Mouse (Mus musculus): ENCODE measurements around the gene Lmod2.

Lmod2 gene

DNA sequence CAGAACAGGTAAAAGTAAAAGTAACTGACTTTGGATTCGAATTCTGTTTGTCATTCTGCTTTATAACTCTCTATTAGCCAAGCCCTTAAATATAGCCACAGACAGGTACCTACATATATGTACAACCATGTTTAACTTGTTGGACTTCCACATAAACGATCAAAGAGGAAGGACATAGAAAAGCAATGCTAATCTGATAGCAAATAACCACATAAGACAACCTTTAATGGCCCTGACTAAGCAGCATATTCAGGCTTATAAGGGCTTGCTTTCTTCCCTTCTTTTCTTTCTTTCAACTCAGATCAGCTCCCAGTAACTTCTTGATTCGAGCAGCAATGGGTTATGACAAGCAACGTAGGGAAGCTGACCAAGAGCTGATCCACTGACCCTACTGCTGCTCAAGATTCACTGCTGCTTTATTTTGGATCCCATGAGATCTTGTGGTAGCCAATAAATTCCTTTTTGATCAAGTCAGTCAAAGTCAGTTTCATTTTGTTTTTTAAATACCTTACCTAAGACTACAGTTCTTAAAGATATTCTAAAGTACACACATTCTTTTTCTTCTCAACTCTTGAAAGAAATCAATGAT lies 49.6 kb downstream of the Lmod2 start:
- no peak for TF ChIP-seq GATA4 (IDR thresholded peaks at IDR 0.05; ENCODE audit: insufficient replicate concordance, low read length)

DNA sequence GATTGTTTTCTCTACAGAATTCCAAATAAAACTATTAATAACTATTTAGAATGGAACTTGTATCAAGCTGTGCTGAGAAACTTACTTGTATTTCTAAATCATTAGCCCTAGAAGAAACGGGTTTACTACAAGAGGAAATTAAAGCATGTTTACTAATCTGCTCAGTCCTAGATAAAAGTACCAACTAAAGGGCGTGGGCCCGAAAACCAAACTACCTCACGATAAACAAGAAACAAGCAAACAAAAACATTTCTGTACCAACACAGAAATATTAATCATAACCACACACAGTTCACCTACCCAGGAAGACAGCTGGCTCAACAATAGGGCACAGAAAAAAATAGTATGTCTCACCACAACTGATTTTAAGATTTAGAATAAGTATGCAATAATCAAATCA lies 50.8 kb downstream of the Lmod2 start:
- TF ChIP-seq GATA4 (IDR thresholded peaks at IDR 0.05; ENCODE audit: insufficient replicate concordance, low read length): no peak

DNA sequence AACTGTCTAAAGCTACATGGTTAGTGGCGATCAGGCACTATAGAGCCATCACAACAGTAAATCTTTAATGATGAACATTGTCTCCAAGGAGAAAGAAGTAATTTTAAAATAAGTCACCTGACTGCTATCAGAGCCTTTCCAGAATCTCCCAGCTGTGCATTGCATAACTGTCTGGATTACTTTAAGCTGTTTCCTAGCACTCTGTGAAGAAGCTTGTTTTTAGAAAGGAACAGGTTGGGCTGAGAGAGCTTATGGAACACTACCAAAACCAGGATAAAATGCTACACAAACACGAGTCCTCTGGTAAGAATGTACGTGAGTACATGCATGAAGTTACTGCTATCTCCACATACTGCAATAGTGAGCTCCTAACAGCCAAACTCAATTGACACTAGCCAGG lies 53.2 kb downstream of the Lmod2 start:
- no peak for TF ChIP-seq GATA4 (IDR thresholded peaks at IDR 0.05; ENCODE audit: insufficient replicate concordance, low read length)

DNA sequence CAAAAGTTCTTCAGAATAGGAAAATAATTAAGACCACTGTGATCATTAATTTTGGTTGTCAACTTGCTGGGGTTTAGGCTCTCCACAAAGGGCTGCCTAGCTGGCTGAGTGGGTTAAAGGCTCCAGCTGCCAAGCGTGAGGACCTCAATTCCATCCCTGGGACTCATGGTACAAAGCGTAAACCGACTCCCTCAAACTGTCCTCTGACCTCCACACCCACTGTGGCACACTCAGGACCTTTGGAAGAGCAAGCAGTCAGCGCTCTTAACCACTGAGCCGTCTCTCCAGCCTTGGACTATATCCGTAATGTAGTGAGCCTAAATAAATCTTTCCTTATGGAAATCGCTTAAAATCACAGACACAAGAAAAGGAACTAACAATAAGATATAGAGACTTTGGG lies 54.0 kb downstream of the Lmod2 start:
- TF ChIP-seq GATA4 (IDR thresholded peaks at IDR 0.05; ENCODE audit: insufficient replicate concordance, low read length): no peak
